In the genomic region with DNA sequence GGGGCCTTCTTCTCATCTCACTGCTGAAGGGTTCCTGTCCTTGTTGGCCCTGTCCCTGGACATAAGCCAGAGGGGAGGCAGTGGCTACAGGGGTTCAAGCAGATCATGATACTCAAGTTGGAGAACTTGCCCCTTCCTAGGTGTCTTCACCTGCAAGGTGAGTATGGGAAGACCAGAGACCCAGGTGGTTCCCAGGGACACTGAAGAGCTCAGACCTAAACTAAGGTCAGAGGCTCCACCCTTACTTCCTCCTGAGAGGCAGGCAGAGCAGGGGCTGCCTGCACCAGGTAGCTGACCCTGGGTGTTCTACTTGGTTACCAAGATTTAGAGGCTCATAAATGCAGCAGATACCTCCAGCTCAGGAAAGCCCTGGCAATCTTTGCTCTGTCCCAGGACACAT, we compare ENCODE assay signal across 8 mouse cellular contexts. TPM values are rescaled to one million over a fixed set of nuclear protein-coding genes. Genes with fewer than 3 reads are reported as not detected.
DNase-seq lines count a peak whose midpoint lies in the region; ATAC-seq and TF ChIP-seq lines count a peak whose summit lies in the region.

No protein-coding gene starts in this region.

- H3K4me1 ChIP-seq in lung, embryonic 15.5 days, result peaks cover 48% of the 10 kb centered on the region
- peaks cover 3% of the 10 kb centered on the region; the same call in 1 of the 2 replicates for H3K4me1 ChIP-seq in embryonic facial prominence, embryonic 11.5 days (ENCODE audit: control insufficient read depth, insufficient read depth, low read length)
- peaks cover 3% of the 10 kb centered on the region for H3K4me1 ChIP-seq in midbrain, postnatal 0 days (ENCODE audit: insufficient read depth, low read length)

- no peak for DNase-seq in gastrocnemius, adult 2 months
- no peak for DNase-seq in gastrocnemius, postnatal 14 days
- no peak for DNase-seq in lung, postnatal 4 days
- no peak for DNase-seq in embryonic facial prominence, embryonic 11.5 days (ENCODE audit: low spot score)
- no peak for DNase-seq in midbrain, postnatal 0 days (ENCODE audit: low spot score)
- DNase-seq in left cerebral cortex, postnatal 4 days, result no peak
- no peak for DNase-seq in cerebellum, adult 8-10 months

- no peak overlapping the region for H3K9ac ChIP-seq in lung, embryonic 15.5 days
- peak overlapping the region; percentile 22; the same call in 1 of the 2 replicates for H3K9ac ChIP-seq in embryonic facial prominence, embryonic 11.5 days (replicated peaks; ENCODE audit: low read length)
- 0 out of 2 replicates have a peak overlapping the region, but pooled peaks have one; percentile 19 for H3K9ac ChIP-seq in midbrain, postnatal 0 days (replicated peaks; ENCODE audit: low read length, poor library complexity, severe bottlenecking)

- H3K4me3 ChIP-seq in gastrocnemius, adult 2 months, result peak overlapping the region; percentile 85
- H3K4me3 ChIP-seq in lung, embryonic 15.5 days, result no peak overlapping the region
- no peak overlapping the region for H3K4me3 ChIP-seq in embryonic facial prominence, embryonic 11.5 days (ENCODE audit: low read depth, low read length)
- H3K4me3 ChIP-seq in midbrain, postnatal 0 days (ENCODE audit: low read depth, low read length), result no peak overlapping the region

- peak overlapping the region; percentile 95 for H3K27ac ChIP-seq in gastrocnemius, adult 2 months
- H3K27ac ChIP-seq in lung, embryonic 15.5 days, result peak overlapping the region; percentile 44
- no peak overlapping the region for H3K27ac ChIP-seq in embryonic facial prominence, embryonic 11.5 days (replicated peaks; ENCODE audit: low read depth, low read length)
- H3K27ac ChIP-seq in midbrain, postnatal 0 days (ENCODE audit: low read depth, low read length), result no peak overlapping the region

- H3K27me3 ChIP-seq in lung, embryonic 15.5 days, result no peaks in the 10 kb centered on the region
- no peaks in the 10 kb centered on the region for H3K27me3 ChIP-seq in embryonic facial prominence, embryonic 11.5 days (ENCODE audit: control insufficient read depth, insufficient read depth, low read length)
- no peaks in the 10 kb centered on the region for H3K27me3 ChIP-seq in midbrain, postnatal 0 days (ENCODE audit: insufficient read depth, low read length)

- H3K36me3 ChIP-seq in lung, embryonic 15.5 days, result peaks cover 68% of the 10 kb centered on the region
- H3K36me3 ChIP-seq in embryonic facial prominence, embryonic 11.5 days (replicated peaks; ENCODE audit: control insufficient read depth, insufficient read depth, low read depth, low read length), result peaks cover 27% of the 10 kb centered on the region
- H3K36me3 ChIP-seq in midbrain, postnatal 0 days (ENCODE audit: insufficient read depth, low read length), result peaks cover 50% of the 10 kb centered on the region

- ATAC-seq in lung, embryonic 15.5 days (ENCODE audit: borderline replicate concordance, extremely low read depth, low FRiP score, low TSS enrichment), result no peak
- no peak for ATAC-seq in embryonic facial prominence, embryonic 11.5 days (replicated peaks; ENCODE audit: insufficient number of reproducible peaks, low FRiP score, low TSS enrichment, low read depth)
- ATAC-seq in midbrain, postnatal 0 days (ENCODE audit: low FRiP score), result no peak

- no peak for TF ChIP-seq CTCF in gastrocnemius, adult 2 months (IDR thresholded peaks at IDR 0.05)
- no peak for TF ChIP-seq CTCF in midbrain, postnatal 0 days (IDR thresholded peaks at IDR 0.05)

- intact Hi-C loops in gastrocnemius, adult 2 months (cut with DNase I), result loop anchor here (5.0 kb wide), 1 partner anchor 40 kb away; no protein-coding TSS in a partner anchor
- intact Hi-C loops in gastrocnemius, postnatal 14 days (cut with DNase I; ENCODE audit: low total_unique reads), result no loop called here
- intact Hi-C loops in left cerebral cortex, postnatal 4 days (cut with DNase I), result no loop called here

- peak overlapping the region; percentile 22; the same call in 1 of the 2 replicates for H3K4me2 ChIP-seq in lung, embryonic 15.5 days
- no peak overlapping the region for H3K4me2 ChIP-seq in embryonic facial prominence, embryonic 11.5 days (ENCODE audit: low read depth, low read length)
- H3K4me2 ChIP-seq in midbrain, postnatal 0 days (ENCODE audit: low read depth, low read length, poor library complexity, severe bottlenecking), result no peak overlapping the region

- H3K9me3 ChIP-seq in lung, embryonic 15.5 days, result no peaks in the 10 kb centered on the region
- H3K9me3 ChIP-seq in embryonic facial prominence, embryonic 11.5 days (replicated peaks; ENCODE audit: control insufficient read depth, low read length), result no peaks in the 10 kb centered on the region
- no peaks in the 10 kb centered on the region for H3K9me3 ChIP-seq in midbrain, postnatal 0 days (ENCODE audit: low read length)

RNA-seq across cellular contexts. Expression of a gene that starts 2.3 kb away (rescaled TPM):
- total RNA-seq in gastrocnemius, adult 2 months (2021), result 100 to 1,000 TPM; 457 to 518 TPM
- 100 to 1,000 TPM; 599 to 696 TPM for total RNA-seq in gastrocnemius, postnatal 14 days (2021)
- 1,432 and 1,559 TPM in 2 replicates for polyA plus RNA-seq in lung, embryonic 15.5 days (2015; fragmentation: Nextera tagmentation; extraction: Ambion mirVana)
- polyA plus RNA-seq in embryonic facial prominence, embryonic 11.5 days (2014; fragmentation: Nextera tagmentation; extraction: Ambion mirVana), result 1,561 and 1,602 TPM in 2 replicates
- 1,069 and 1,136 TPM in 2 replicates for total RNA-seq in midbrain, postnatal 0 days (2014; rRNA removed)
- 671 and 697 TPM in 2 replicates for polyA plus RNA-seq in midbrain, postnatal 0 days (2015; fragmentation: Nextera tagmentation; extraction: Ambion mirVana)
- 100 to 1,000 TPM; 707 to 729 TPM for total RNA-seq in left cerebral cortex, postnatal 4 days (2021)

RNA-seq across cellular contexts. Expression of a gene that starts 6.6 kb away (rescaled TPM):
- 100 to 1,000 TPM; 552 to 624 TPM for total RNA-seq in gastrocnemius, adult 2 months (2021)
- total RNA-seq in gastrocnemius, postnatal 14 days (2021), result 100 to 1,000 TPM; 742 to 866 TPM
- polyA plus RNA-seq in lung, embryonic 15.5 days (2015; fragmentation: Nextera tagmentation; extraction: Ambion mirVana), result 1,187 and 1,308 TPM in 2 replicates
- 1,418 and 1,436 TPM in 2 replicates for polyA plus RNA-seq in embryonic facial prominence, embryonic 11.5 days (2014; fragmentation: Nextera tagmentation; extraction: Ambion mirVana)
- 1,048 and 1,621 TPM in 2 replicates for total RNA-seq in midbrain, postnatal 0 days (2014; rRNA removed)
- polyA plus RNA-seq in midbrain, postnatal 0 days (2015; fragmentation: Nextera tagmentation; extraction: Ambion mirVana), result 667 and 701 TPM in 2 replicates
- 1,000 to 10,000 TPM in 1 of 2 experiments, 100 to 1,000 TPM in 1; 958 to 1,083 TPM for total RNA-seq in left cerebral cortex, postnatal 4 days (2021)

RNA-seq across cellular contexts. Expression of a gene that starts 14.1 kb away (rescaled TPM):
- under 1 TPM in 1 of 2 experiments, not detected in 1; 0.26 TPM for total RNA-seq in gastrocnemius, adult 2 months (2021)
- total RNA-seq in gastrocnemius, postnatal 14 days (2021), result not detected
- polyA plus RNA-seq in lung, embryonic 15.5 days (2015; fragmentation: Nextera tagmentation; extraction: Ambion mirVana), result 0.19 and 0.20 TPM in 2 replicates
- polyA plus RNA-seq in embryonic facial prominence, embryonic 11.5 days (2014; fragmentation: Nextera tagmentation; extraction: Ambion mirVana), result 0.20 TPM in 1 of 2 replicates, not detected in the other
- total RNA-seq in midbrain, postnatal 0 days (2014; rRNA removed), result 2.0 TPM in 1 of 2 replicates, not detected in the other
- 0.39 TPM in 1 of 2 replicates, not detected in the other for polyA plus RNA-seq in midbrain, postnatal 0 days (2015; fragmentation: Nextera tagmentation; extraction: Ambion mirVana)
- total RNA-seq in left cerebral cortex, postnatal 4 days (2021), result under 1 TPM in 1 of 2 experiments, not detected in 1; 0.50 TPM

RNA-seq across cellular contexts. Expression of a gene that starts 14.3 kb away (rescaled TPM):
- 1 to 10 TPM; 2.2 to 3.3 TPM for total RNA-seq in gastrocnemius, adult 2 months (2021)
- 1 to 10 TPM; 1.9 to 2.5 TPM for total RNA-seq in gastrocnemius, postnatal 14 days (2021)
- polyA plus RNA-seq in lung, embryonic 15.5 days (2015; fragmentation: Nextera tagmentation; extraction: Ambion mirVana), result 1.5 and 8.3 TPM in 2 replicates
- polyA plus RNA-seq in embryonic facial prominence, embryonic 11.5 days (2014; fragmentation: Nextera tagmentation; extraction: Ambion mirVana), result 0.52 and 0.67 TPM in 2 replicates
- 3.4 and 7.8 TPM in 2 replicates for total RNA-seq in midbrain, postnatal 0 days (2014; rRNA removed)
- 1.3 and 1.7 TPM in 2 replicates for polyA plus RNA-seq in midbrain, postnatal 0 days (2015; fragmentation: Nextera tagmentation; extraction: Ambion mirVana)
- total RNA-seq in left cerebral cortex, postnatal 4 days (2021), result 1 to 10 TPM; 2.8 to 3.0 TPM

RNA-seq across cellular contexts. Expression of a gene that starts 18.3 kb away (rescaled TPM):
- 10 to 100 TPM; 33.6 to 38.5 TPM for total RNA-seq in gastrocnemius, adult 2 months (2021)
- total RNA-seq in gastrocnemius, postnatal 14 days (2021), result 10 to 100 TPM; 62.5 to 64.4 TPM
- polyA plus RNA-seq in lung, embryonic 15.5 days (2015; fragmentation: Nextera tagmentation; extraction: Ambion mirVana), result 73.6 and 83.1 TPM in 2 replicates
- polyA plus RNA-seq in embryonic facial prominence, embryonic 11.5 days (2014; fragmentation: Nextera tagmentation; extraction: Ambion mirVana), result 12.6 TPM in 2 replicates
- total RNA-seq in midbrain, postnatal 0 days (2014; rRNA removed), result 27.2 and 30.5 TPM in 2 replicates
- polyA plus RNA-seq in midbrain, postnatal 0 days (2015; fragmentation: Nextera tagmentation; extraction: Ambion mirVana), result 36.4 and 44.5 TPM in 2 replicates
- total RNA-seq in left cerebral cortex, postnatal 4 days (2021), result 10 to 100 TPM; 17.7 to 18.3 TPM

Comparison
In these comparisons a context has a peak if more than half of its experiments do, and no peak if none do; other contexts are left out.
1. H3K27ac ChIP-seq: peak in gastrocnemius, adult 2 months (single experiment) and lung, embryonic 15.5 days (single experiment); none in embryonic facial prominence, embryonic 11.5 days (single experiment) and midbrain, postnatal 0 days (single experiment).